Mouse (Mus musculus): ENCODE data around the gene Usp54. TPM values are rescaled to one million over a fixed set of nuclear protein-coding genes. Genes with fewer than 3 reads are reported as not detected.

Usp54 gene
- polyA plus RNA-seq, 1 experiment = 3.3 TPM

DNA sequence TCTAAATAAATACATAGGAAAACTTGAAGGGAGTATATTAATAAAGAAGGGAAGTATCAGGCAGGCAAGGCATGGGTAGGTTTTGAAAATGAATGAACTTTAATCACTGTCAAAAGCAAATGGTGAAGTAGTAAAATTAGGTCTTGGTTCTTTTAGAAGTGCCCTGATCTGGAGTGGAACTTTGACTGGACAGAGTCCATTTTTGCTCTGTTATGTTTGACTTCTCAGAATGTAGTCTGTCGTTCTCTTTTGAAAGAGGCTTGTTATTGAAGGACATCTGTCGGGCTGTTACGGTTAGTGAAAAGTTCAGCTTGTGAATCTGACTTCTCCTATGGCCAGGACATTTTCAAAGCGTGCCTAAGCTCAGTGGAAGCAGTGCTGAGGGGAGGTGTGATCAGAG, 37.0 kb upstream of the Usp54 start:
- Histone ChIP-seq H3K27me3 (ENCODE audit: control insufficient read depth, insufficient read depth, insufficient read length) (no peaks in the 10 kb centered on the region), H3K4me3 (ENCODE audit: insufficient read depth, poor library complexity, severe bottlenecking) (no peak overlapping the region), H3ac (ENCODE audit: control insufficient read depth, insufficient read length, low read depth) (no peak overlapping the region), H3K79me3 (ENCODE audit: low read depth) (peaks cover 46% of the 10 kb centered on the region), H3K36me3 (ENCODE audit: control insufficient read depth, insufficient read depth) (peaks cover 73% of the 10 kb centered on the region), H3K79me2 (ENCODE audit: control insufficient read depth, insufficient read depth) (peaks cover 66% of the 10 kb centered on the region)
- TF ChIP-seq USF1 (IDR thresholded peaks at IDR 0.05; ENCODE audit: low read depth) = no peak
- TF ChIP-seq FOSL1 (IDR thresholded peaks at IDR 0.05; ENCODE audit: insufficient read depth, low read length, poor library complexity, severe bottlenecking) = no peak
- no peak for TF ChIP-seq MYOD1 (IDR thresholded peaks at IDR 0.05; ENCODE audit: control insufficient read depth, insufficient read length, low read depth)

DNA sequence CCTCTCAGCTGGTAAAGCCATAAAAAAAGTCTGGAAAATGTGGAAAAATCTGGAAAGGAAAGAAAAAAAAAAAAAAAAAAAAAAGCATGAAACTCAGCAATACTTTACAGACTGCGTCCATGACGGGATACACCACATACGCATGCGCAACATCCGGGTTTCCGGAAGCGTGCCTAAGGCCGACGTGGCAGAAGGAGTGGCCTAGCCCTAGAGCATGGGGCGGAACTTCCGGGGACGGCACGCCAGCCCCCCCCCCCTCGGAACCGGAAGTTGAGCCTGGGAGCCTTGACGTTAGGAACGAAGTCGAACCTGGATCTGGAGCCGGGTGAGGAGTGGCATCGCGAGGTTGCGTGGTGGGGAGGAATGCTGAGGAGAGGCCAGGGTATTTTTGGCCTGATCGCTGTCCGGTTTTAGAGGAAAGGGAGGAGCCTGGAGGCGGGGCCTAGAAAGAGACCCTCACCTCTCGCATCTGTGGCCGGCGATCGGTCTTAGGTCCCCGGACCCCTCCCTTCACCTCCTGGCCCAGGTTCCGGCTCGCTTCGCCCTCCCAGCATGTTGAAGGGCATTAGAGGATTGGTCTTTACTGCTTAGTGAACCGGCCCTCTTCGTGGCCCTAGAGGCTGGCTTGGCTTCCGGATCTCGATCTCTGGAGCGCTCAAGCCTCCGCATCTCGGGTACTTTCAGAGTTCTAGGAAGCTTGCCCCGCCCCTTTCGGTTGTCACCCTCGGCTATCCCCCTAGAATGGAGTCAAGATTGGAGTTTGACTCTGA, 33.4 kb upstream of the Usp54 start, which contains the start of gene Sec24c:
Sec24c (plus strand) TSS at position 245 of the 770 bp plus-strand sequence.
- H3ac ChIP-seq (ENCODE audit: control insufficient read depth, insufficient read length, low read depth) = peak within 1 kb of the TSS; percentile 55

DNA sequence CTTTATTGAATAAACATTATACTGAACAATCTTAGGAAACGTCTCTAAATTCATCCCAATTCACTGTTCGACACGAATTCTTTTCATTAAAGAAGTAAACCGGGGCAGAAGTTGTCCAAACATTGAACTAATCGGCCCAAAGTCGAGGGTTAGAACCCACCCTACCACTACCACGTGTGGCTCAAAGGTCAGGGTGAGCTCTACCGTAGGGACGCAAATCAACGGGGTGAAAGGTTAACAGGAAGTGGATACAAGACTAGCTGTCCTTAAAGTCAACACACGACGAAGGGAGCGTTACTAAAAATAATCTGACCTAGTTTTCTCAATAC, 32.8 kb upstream of the Usp54 start:
- Histone ChIP-seq H3K4me3 (ENCODE audit: insufficient read depth, poor library complexity, severe bottlenecking) (peak overlapping the region; percentile 83), H3K79me3 (ENCODE audit: low read depth) (peaks cover 38% of the 10 kb centered on the region), H3K36me3 (ENCODE audit: control insufficient read depth, insufficient read depth) (peaks cover 31% of the 10 kb centered on the region), H3ac (ENCODE audit: control insufficient read depth, insufficient read length, low read depth) (peak overlapping the region; percentile 4), H3K79me2 (ENCODE audit: control insufficient read depth, insufficient read depth) (peaks cover 44% of the 10 kb centered on the region), H3K27me3 (ENCODE audit: control insufficient read depth, insufficient read depth, insufficient read length) (no peaks in the 10 kb centered on the region)
- TF ChIP-seq CTCF (IDR thresholded peaks at IDR 0.05; ENCODE audit: control insufficient read depth, insufficient read depth, insufficient read length) = no peak
- peak; percentile 68 for TF ChIP-seq MAX (IDR thresholded peaks at IDR 0.05)

More for the DNA sequence above, 33.4 kb upstream of the Usp54 start, which contains the start of gene Sec24c:
- Histone ChIP-seq H3K79me3 (ENCODE audit: low read depth) (peaks cover 39% of the 10 kb centered on the region), H3K79me2 (ENCODE audit: control insufficient read depth, insufficient read depth) (peaks cover 50% of the 10 kb centered on the region), H3K36me3 (ENCODE audit: control insufficient read depth, insufficient read depth) (peaks cover 36% of the 10 kb centered on the region), H3K27me3 (ENCODE audit: control insufficient read depth, insufficient read depth, insufficient read length) (no peaks in the 10 kb centered on the region), H3K4me3 (ENCODE audit: insufficient read depth, poor library complexity, severe bottlenecking) (peak within 1 kb of the TSS; percentile 83)
- TF ChIP-seq MYOD1 (IDR thresholded peaks at IDR 0.05; ENCODE audit: control insufficient read depth, insufficient read length, low read depth) (no peak), USF1 (IDR thresholded peaks at IDR 0.05; ENCODE audit: low read depth) (no peak), MYOG (IDR thresholded peaks at IDR 0.05; ENCODE audit: control insufficient read depth, extremely low read depth, insufficient read length) (no peak), FOSL1 (IDR thresholded peaks at IDR 0.05; ENCODE audit: insufficient read depth, low read length, poor library complexity, severe bottlenecking) (no peak), CEBPB (IDR thresholded peaks at IDR 0.05; ENCODE audit: low read depth) (no peak), MAX (IDR thresholded peaks at IDR 0.05) (no peak), CTCF (IDR thresholded peaks at IDR 0.05; ENCODE audit: control insufficient read depth, insufficient read depth, insufficient read length) (no peak)

DNA sequence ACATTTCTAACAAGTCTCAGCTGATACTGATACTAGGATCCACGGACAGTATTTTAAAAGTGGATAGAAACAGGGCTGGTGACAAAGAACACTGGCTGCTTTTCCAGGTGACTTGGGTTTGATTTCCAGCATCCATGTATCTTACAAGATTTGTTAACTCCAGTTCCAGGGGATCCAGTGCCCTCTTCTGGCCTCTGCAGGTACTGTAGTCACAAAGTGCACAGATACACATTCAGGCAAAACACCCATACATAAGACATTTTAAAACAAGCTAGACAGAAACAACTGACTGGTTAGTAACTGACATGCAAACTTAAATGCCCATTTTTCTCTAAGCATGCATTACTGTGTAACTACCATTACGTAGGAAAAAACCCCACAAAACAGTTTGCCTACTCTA, 32.1 kb upstream of the Usp54 start:
- H3K4me3 ChIP-seq (ENCODE audit: insufficient read depth, poor library complexity, severe bottlenecking) = no peak overlapping the region
- no peak for TF ChIP-seq MYOD1 (IDR thresholded peaks at IDR 0.05; ENCODE audit: control insufficient read depth, insufficient read length, low read depth)
- TF ChIP-seq FOSL1 (IDR thresholded peaks at IDR 0.05; ENCODE audit: insufficient read depth, low read length, poor library complexity, severe bottlenecking) = no peak
- no peak for TF ChIP-seq CTCF (IDR thresholded peaks at IDR 0.05; ENCODE audit: control insufficient read depth, insufficient read depth, insufficient read length)
- no peak for TF ChIP-seq MYOG (IDR thresholded peaks at IDR 0.05; ENCODE audit: control insufficient read depth, extremely low read depth, insufficient read length)
- TF ChIP-seq CEBPB (IDR thresholded peaks at IDR 0.05; ENCODE audit: low read depth) = no peak
- TF ChIP-seq USF1 (IDR thresholded peaks at IDR 0.05; ENCODE audit: low read depth) = no peak
- no peak for TF ChIP-seq MAX (IDR thresholded peaks at IDR 0.05)
- no peak overlapping the region for H3ac ChIP-seq (ENCODE audit: control insufficient read depth, insufficient read length, low read depth)
- H3K79me3 ChIP-seq (ENCODE audit: low read depth) = peaks cover 31% of the 10 kb centered on the region
- H3K27me3 ChIP-seq (ENCODE audit: control insufficient read depth, insufficient read depth, insufficient read length) = no peaks in the 10 kb centered on the region
- peaks cover 23% of the 10 kb centered on the region for H3K36me3 ChIP-seq (ENCODE audit: control insufficient read depth, insufficient read depth)
- peaks cover 37% of the 10 kb centered on the region for H3K79me2 ChIP-seq (ENCODE audit: control insufficient read depth, insufficient read depth)

DNA sequence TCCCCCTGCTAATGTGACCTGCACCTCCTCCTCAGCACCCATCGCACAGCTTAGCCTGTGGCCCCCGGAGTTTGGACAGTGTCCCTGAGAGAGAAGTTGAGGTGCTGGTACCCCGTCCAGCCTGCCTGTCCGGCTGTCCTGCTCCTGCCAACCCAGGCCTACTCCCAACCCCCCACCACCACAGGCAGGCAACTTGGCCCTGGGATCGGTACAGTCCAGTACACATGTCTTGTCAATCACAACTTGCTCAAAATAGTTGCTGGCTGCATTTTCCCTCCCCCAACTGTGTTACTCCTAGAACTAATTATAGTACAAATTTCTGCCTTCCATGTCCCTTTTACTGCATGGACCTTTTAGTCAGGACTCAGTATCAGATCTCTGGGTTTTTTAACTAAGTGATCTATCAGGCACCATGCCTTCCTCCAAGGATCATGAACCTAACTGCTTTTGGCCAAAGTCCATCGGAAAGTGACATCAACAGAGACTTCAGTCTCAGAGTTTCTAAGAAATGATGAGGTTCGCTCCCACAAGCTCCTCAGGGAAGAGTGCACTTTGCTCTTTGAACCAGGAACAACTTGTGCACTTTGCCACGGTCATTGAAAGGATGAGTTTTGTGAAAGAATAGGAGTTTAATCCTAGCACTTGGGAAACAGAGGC, 27.4 kb upstream of the Usp54 start, which contains the start of gene Synpo2l:
Synpo2l (minus strand) TSS at position 201 of the 657 bp plus-strand sequence.
- Histone ChIP-seq H3K79me2 (ENCODE audit: control insufficient read depth, insufficient read depth) (peaks cover 5% of the 10 kb centered on the region), H3K36me3 (ENCODE audit: control insufficient read depth, insufficient read depth) (no peaks in the 10 kb centered on the region), H3K79me3 (ENCODE audit: low read depth) (no peaks in the 10 kb centered on the region), H3ac (ENCODE audit: control insufficient read depth, insufficient read length, low read depth) (no peak within 1 kb of the TSS), H3K27me3 (ENCODE audit: control insufficient read depth, insufficient read depth, insufficient read length) (no peaks in the 10 kb centered on the region), H3K4me3 (ENCODE audit: insufficient read depth, poor library complexity, severe bottlenecking) (no peak within 1 kb of the TSS)
- TF ChIP-seq MAX (IDR thresholded peaks at IDR 0.05) (no peak), MYOD1 (IDR thresholded peaks at IDR 0.05; ENCODE audit: control insufficient read depth, insufficient read length, low read depth) (peak; percentile 76)

DNA sequence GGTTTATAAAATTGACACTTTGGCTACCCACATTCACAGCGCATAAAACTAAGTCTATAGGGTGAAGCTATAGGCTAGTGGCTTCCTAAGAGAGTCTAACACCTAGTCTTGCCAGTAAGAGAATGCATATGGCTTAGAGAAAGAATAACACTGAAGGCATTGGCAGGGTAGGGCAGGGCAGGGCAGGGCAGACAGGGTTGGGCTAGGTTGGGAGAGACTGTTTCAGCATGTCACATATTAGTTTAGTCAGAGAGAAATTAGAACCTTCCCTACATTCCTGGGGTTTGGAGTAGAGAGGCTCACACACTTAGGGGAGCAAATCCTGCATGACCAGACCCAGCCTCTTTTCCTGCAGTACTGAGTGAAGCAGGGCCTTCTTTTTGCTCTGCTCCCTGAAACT, 26.6 kb upstream of the Usp54 start:
- H3K27me3 ChIP-seq (ENCODE audit: control insufficient read depth, insufficient read depth, insufficient read length) = no peaks in the 10 kb centered on the region
- H3ac ChIP-seq (ENCODE audit: control insufficient read depth, insufficient read length, low read depth) = no peak overlapping the region
- peaks cover 10% of the 10 kb centered on the region for H3K79me2 ChIP-seq (ENCODE audit: control insufficient read depth, insufficient read depth)
- H3K79me3 ChIP-seq (ENCODE audit: low read depth) = peaks cover 2% of the 10 kb centered on the region
- no peak overlapping the region for H3K4me3 ChIP-seq (ENCODE audit: insufficient read depth, poor library complexity, severe bottlenecking)
- TF ChIP-seq MYOD1 (IDR thresholded peaks at IDR 0.05; ENCODE audit: control insufficient read depth, insufficient read length, low read depth) (no peak), USF1 (IDR thresholded peaks at IDR 0.05; ENCODE audit: low read depth) (no peak), CEBPB (IDR thresholded peaks at IDR 0.05; ENCODE audit: low read depth) (no peak), MYOG (IDR thresholded peaks at IDR 0.05; ENCODE audit: control insufficient read depth, extremely low read depth, insufficient read length) (no peak)
- no peaks in the 10 kb centered on the region for H3K36me3 ChIP-seq (ENCODE audit: control insufficient read depth, insufficient read depth)
